Mouse (Mus musculus) retina, postnatal 1 day (tissue): ENCODE data around the gene Akr1c19.

Experiments used
- DNase-seq: peaks from one replicate; pipeline ENCODE4 v3.0.0-alpha.2; 2012

The Akr1c19 gene

DNA sequence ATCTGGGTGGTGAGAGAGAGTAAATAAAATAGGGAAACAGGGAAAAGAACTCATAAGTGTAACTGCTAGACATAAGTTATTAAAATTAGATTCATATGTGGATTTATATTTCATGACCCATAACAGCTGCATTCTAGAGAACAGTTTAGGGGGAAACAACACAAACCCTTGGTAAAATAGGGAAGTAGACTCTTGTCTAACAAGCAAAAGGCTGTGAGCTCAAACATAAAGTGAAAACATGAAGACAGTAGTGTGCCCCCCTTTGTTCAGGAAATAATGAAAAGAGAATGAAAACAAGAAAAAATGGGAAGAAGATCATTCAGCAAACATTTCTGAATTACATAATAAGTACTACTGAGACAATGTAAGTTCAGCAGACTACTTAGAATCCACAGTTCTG, 42.4 kb downstream of the Akr1c19 start:
- DNase-seq = no peak

DNA sequence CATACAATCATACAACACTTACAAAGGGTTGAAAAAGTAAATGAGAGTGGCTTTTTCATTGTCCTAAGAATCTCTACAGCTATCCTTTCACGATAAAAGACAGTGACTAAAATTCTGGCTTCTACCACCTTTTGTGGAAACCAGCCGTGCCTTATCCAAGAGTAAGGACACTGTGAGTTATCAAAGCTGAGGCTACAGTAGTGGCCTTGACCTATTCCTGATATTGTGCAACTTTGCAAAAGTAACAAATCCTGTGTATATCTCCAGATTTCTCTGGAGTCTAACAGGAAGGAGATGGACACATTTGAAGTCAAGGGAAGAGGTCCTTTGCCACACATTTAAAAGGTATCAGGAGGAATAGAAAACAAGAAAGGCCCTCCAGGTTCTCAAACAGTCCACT, 49.0 kb downstream of the Akr1c19 start:
- no peak for DNase-seq

DNA sequence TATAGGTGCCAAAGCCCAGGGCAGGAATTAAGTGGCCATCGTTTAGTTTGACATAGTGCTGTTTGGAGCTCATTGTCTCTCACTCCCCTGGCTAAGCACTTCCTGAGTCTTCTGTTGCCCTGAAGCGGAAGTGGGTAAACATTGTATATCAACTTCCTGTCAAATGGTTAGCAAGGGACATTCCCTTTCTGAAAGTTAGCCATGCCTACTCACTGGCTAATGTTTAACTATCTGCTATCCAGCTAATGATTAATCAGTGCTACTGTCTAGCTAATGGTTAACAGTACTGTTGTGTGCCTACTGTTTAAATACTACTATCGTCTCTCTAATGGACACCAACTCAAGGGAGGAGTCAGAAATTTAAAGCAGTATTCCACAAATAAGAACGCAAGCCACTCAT, 50.8 kb downstream of the Akr1c19 start, which contains the start of gene Akr1c12:
Akr1c12 (minus strand) TSS at position 150 of the 400 bp plus-strand sequence.
- no peak for DNase-seq

GRCm38 (mm10) chr13:4281471-4282412, 53.2 kb downstream of the Akr1c19 start:
- DNase-seq = peak; percentile 59

DNA sequence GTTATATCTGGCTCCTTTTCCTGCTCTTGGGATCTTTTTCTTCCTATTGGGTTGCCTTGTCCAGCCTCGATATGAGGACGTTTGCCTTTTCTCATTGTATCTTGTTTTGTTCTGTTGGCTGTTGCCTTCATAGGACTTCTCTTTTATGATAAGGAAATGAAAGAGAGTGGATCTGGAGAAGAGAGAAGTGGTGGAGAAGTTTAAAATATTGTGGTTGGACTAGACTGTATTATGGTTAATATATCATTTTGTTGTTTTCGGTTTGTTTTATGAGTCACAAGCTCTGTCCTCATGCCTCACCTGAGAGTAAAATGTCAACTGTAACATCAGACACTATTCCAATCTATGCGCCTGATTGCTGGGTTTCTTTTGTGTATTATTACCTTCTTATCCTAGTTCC, 68.5 kb downstream of the Akr1c19 start:
- DNase-seq = no peak
